Mouse (Mus musculus): ENCODE measurements around the gene Zfp692.

- no peak for TF ChIP-seq CTCF (IDR thresholded peaks at IDR 0.05; ENCODE audit: low read depth)
- TF ChIP-seq EP300 (IDR thresholded peaks at IDR 0.05; ENCODE audit: low read depth), result no peak
Observed at GRCm38 (mm10) chr11:58297396-58297795, 9.5 kb upstream of the Zfp692 start.
